Mouse (Mus musculus): ENCODE data around the gene Vmp1.

- no peak for TF ChIP-seq CTCF (IDR thresholded peaks at IDR 0.05; ENCODE audit: insufficient read depth, low read depth, low read length)
- TF ChIP-seq POLR2A (IDR thresholded peaks at IDR 0.05; ENCODE audit: insufficient read depth, low read depth, low read length), result no peak
Measured at GRCm38 (mm10) chr11:86614607-86615006, 69.0 kb downstream of the Vmp1 start.
